Mouse (Mus musculus): ENCODE data around the gene Fbln2.

The Fbln2 gene

DNA sequence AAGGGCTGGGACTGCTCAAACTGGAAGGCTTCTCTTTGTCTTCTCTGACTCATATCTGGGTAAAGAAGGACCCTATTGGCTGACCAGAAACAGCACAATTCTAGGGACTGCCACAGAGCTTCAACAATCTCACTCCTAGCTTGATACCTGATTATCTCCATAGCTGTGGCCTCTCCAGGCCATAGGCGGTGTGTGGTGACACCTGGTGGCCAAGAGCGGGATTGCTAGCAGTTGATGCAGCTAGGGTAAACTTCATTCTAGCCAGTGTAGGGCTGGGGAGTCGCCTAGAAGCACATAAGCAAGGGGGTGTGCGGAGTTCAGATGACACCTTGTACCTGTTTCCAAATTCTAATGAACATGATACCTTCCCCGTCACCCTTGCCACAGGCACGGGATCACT is 69.0 kb downstream of the Fbln2 start:
- DNase-seq (ENCODE audit: low spot score): peak; percentile 97

DNA sequence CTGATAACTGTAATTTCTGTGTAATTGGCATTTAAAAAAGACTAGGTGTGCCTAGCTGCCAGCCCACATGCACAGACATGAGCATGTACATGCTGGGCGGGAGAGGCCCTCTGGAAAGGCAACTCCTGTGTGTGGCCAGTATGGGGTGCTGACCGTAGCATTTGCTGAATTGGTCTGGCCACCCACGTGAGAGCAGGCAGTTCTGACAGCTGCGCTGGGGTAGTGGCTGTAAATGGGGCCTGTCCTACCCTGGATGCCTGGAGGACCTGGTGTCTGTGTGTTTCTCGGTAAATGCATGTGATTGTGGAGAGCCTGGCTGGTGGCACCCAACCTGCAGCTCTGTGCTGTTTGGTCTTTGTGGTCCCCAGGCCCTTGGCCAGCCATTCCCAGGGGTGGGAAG is 69.5 kb downstream of the Fbln2 start:
- no peak for DNase-seq (ENCODE audit: low spot score)

DNA sequence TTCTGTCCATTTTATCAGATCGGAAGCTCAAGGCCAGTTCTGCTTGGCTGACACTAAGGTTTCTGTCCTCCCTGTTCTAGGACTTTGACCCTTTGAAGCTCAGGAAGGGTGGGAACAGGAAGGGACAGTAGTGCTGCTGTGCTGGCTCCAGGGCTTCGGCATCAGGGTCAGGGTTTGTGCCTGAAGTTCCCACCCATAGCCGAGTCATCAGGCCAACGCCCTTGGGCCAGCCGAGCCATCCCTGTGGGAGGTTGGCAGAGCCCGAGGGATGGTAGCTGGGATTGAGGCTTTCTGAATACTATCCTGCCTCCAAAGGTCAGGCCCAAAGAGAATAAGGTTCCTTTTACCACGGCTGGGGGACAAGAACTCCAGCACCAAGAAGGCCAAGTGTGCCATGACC is 70.8 kb downstream of the Fbln2 start:
- no peak for DNase-seq (ENCODE audit: low spot score)

- no peak for DNase-seq (ENCODE audit: low spot score)
Measured at GRCm38 (mm10) chr6:91284521-91285449, 72.5 kb downstream of the Fbln2 start.

DNA sequence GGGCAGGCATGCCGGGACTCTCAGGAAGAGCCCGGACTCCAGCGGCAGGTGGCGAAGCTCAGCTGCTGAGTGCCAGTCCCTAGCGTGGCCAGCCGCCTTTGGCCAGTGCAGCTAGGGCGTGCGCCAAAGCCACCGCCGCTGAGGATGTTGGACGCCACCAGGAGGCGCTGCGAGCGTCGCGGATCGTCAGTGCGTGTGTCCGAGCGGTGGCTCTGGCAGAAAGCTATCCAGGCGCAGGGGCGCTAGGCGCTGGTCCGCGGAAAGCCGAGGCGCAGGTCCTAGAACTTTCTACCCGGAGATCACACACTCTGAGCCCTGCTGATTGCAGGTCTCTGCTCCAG is 73.2 kb downstream of the Fbln2 start:
- DNase-seq (ENCODE audit: low spot score): peak; percentile 88

GRCm38 (mm10) chr6:91285814-91286545 is 73.7 kb downstream of the Fbln2 start:
- DNase-seq (ENCODE audit: low spot score): no peak

- peak; percentile 90 for DNase-seq (ENCODE audit: low spot score)
Measured at GRCm38 (mm10) chr6:91286624-91287023, 74.4 kb downstream of the Fbln2 start.

GRCm38 (mm10) chr6:91287148-91287547 is 74.9 kb downstream of the Fbln2 start:
- DNase-seq (ENCODE audit: low spot score): no peak

DNA sequence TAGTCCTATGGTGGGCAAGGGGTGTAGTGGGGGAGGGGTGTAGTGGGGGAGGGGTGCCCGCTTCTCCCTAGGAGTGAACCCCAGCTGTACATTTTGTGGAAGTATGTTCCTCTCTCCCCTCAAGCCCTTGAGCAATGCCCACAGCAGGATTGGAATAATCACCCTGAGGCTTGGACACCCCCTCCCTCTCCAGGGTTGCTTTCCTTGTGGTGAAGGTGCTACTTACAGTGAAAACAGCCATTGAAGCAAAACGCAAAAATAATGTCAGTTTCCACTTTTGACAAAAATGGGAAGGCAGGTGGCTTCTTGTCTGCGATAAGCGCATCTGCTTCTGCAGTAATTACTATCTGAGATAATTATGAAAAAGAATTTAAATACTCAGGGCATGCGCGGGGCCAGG is 75.4 kb downstream of the Fbln2 start:
- DNase-seq (ENCODE audit: low spot score): no peak

DNA sequence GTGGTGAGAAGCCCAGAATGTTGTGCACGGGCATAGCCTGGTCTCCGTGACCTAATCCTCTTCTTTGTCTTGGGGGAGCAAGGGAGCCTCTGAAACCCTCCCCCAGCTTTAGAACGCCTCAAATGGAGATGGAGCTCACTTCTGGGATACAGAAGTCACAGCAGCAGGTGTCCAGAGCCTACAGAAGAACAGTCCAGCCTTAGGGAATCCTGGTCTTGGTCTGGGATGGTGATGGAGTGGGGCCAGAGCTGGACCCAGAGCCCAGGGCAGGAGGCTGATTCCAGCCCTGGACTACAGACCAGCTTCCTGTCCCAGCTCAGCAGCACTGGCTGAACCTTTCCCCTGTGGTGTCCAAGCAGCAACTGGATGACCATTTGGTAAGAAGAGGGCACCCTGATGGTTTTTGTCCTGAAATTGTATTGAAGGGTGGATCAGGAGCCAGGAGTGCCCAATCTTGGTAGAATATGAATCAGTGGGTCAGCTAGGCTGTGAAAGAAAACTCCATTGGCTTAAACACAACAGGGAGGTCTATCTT is 76.1 kb downstream of the Fbln2 start:
- no peak for DNase-seq (ENCODE audit: low spot score)

GRCm38 (mm10) chr6:91288961-91289360 is 76.7 kb downstream of the Fbln2 start:
- no peak for DNase-seq (ENCODE audit: low spot score)

DNA sequence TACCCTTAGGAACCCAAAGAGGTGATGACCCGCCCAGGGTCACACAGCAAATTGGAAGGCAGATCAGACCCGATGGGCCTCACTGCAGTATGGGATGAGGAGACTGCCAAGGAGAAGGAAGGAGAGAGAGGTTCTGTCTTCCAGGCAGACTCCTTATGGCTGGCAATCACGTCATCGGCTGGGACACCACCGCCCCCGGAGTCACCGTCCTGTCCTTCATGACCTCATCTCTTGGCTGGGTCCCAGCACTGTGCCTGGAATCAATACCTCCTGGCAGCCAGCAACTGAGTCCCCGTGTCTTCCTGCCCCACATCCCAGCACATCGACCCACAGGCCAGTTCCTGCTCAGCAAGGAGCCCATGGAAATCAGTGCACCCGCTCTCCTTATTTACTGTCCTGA is 78.7 kb downstream of the Fbln2 start:
- DNase-seq (ENCODE audit: low spot score): no peak

DNA sequence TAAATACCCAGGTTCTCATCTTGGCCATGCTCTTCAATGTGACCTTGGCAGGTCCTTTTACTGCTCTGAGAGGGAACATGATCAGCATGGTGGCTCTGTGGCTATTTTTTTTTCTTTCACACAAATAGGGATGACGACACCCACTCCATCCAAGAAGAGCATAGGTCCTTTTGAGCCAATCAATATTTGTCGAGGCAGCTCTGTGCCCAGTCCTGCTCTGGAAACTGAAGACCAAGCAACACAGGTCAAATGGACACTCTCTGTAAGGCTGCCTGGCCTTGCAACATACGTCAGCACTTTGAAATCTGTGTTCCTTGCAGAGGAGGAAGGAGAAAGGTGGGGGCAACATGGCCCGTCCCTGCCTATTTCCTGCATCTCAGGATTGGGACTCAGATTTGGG is 83.2 kb downstream of the Fbln2 start:
- DNase-seq (ENCODE audit: low spot score): no peak

- DNase-seq (ENCODE audit: low spot score): no peak
Measured at GRCm38 (mm10) chr6:91298828-91299227, 86.6 kb downstream of the Fbln2 start.

DNA sequence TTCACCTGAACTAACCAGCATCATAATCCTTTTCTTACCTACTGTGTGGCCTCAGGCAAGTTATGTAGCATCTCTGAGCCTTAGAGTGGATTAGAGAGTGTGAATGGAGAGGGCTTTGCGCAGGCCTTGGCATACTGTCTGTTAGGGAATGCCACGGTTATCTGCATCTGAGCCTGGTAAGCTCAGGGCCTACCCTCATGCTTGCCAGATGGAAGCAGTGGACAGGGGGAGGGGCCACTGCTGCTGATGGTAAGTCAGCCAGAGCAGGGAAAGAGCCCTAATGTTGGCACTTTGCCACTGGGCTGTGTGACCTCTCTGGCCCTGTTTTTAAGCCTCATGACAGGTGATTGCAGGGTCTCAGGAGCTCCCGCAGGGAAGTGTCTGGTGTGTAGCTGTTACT is 87.8 kb downstream of the Fbln2 start:
- no peak for DNase-seq (ENCODE audit: low spot score)

- DNase-seq (ENCODE audit: low spot score): no peak
Measured at GRCm38 (mm10) chr6:91301839-91302238, 89.6 kb downstream of the Fbln2 start.

DNA sequence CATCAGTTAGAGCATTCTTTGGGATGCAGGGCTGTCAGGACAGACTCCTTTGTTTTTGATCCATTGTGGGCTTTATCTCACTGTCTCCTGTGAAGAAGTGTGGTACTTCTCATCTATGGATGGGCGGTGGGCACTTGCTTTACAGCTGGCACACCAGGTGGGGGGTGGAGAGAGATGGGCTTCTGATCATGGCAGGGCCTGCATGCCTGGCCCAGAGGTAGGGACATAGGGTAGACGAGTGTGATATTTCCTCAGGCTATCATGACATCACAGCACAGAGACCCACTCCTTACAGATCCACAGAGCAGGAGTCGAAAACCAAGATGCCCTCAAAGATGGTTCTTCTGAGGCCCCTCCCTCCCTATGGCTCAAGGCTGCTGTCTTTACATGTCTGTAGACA is 90.1 kb downstream of the Fbln2 start:
- no peak for DNase-seq (ENCODE audit: low spot score)

GRCm38 (mm10) chr6:91304172-91304571 is 91.9 kb downstream of the Fbln2 start:
- no peak for DNase-seq (ENCODE audit: low spot score)

DNA sequence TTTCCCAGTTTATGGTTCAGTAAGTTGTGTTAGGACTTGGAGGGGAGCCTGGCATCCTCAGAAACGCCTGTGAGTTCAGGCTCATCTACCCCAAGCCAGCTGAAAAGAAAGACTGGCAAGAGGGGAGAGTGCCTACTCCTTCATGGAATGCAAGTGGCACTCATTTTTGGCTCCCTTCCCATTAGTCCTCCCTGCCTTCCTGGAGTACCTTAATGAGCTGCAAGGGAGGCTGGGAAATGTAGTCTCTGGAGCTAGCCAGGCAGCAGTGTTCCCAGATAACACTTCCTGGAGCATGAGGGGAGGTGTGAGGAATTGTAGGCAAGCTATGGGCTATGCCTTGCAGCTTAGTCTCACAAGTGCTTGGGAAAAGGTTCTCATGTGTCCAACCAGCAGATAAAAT is 95.7 kb downstream of the Fbln2 start:
- no peak for DNase-seq (ENCODE audit: low spot score)

GRCm38 (mm10) chr6:91311204-91311603 is 98.9 kb downstream of the Fbln2 start:
- no peak for DNase-seq (ENCODE audit: low spot score)

GRCm38 (mm10) chr6:91312491-91312890 is 100.2 kb downstream of the Fbln2 start:
- DNase-seq (ENCODE audit: low spot score): no peak

Measured in testis, postnatal 10 days (tissue).